Mouse (Mus musculus) heart, postnatal 10 days (tissue): Measurements from ENCODE around the gene BC034090. TPM values are rescaled to one million over a fixed set of nuclear protein-coding genes. Genes with fewer than 3 reads are reported as not detected.
"Not testable (repeated sequence)": the region's sequence is repeated elsewhere in the genome, so short reads cannot be mapped to it uniquely, and the experiment has no call there.

Source experiments
- DNase-seq, 2 experiments: peaks; one replicate each; pipeline ENCODE4 v3.0.0; 2021
- intact Hi-C: fragments of 180-260 bp; cut with DNase I; formaldehyde crosslinking; loops from one replicate; pipeline ENCODE4 v1.15.1; 2025
- total RNA-seq, 2 experiments: library from RNA; stranded (reverse); gene quantifications; 2 replicates each; pipeline ENCODE4 v1.2.3; 2021

BC034090 gene
- total RNA-seq, 2 experiments from 2014 or later, result 53.6 to 56.7 TPM

DNA sequence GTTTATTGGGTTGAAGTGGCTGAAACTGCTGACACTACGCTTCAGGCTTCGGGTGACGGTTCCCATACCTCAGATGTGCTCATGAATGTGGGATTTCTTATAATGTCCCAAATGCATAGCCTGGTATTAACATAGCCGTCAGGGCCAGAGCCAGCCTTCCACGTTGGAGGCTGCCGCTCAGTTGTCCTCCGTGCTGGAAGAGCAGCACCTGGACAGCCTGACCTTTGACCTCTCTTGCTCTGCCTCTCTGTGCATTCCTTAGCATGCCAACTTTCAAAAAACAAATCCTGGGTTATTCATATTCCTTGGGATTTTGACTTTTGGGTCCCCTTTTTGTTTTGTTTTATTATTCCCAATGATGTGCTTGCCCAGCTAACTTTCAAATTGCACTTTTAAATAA lies 41.1 kb downstream of the BC034090 start:
- DNase-seq, result no peak
- intact Hi-C loops, result loop anchor here (5.0 kb wide), 1 partner anchor 41 kb away; no protein-coding TSS in a partner anchor

DNA sequence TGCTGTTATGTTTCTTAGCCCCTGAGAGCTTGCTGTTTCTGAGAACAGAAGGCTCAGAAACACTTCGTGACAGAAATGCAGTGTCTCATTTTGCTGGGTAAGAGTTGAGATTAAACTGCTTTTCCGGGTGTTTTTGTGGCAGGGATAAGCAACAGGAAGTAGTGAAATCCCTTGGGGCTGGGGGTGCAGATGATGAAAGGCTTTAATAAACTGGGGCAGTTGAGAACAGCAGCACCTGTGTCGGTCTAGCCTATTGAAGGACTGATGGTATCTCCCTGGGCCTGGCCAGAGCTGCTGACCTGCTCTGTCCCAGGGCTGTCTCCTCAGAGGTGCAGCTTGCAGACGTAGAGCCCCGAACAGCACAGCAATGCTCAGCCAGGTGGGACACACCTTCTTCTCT lies 41.8 kb downstream of the BC034090 start:
- intact Hi-C loops, result loop anchor here (5.0 kb wide), 1 partner anchor 40 kb away; no protein-coding TSS in a partner anchor
- no peak for DNase-seq

DNA sequence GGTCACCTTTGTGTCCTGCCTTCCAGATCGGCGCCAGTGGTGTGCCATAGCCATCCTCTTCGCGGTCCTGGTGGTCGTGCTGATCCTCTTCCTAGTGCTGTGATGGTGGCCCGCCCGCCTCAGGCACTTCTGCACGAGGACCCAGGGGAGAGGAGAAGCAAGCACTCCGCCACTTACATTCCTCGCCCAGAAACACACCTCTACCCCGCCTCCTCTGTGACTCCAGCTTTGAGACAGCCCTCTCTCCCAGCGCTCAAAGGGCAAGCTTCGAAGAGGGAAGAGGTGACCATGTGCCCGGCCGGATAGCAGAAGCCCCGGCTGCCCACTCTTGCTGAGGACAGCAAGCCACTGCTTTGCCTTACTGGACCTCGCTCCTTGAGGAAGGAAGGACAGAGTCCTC lies 42.3 kb downstream of the BC034090 start:
- DNase-seq, result no peak
- intact Hi-C loops, result loop anchor here (5.0 kb wide), 1 partner anchor 40 kb away; no protein-coding TSS in a partner anchor

DNA sequence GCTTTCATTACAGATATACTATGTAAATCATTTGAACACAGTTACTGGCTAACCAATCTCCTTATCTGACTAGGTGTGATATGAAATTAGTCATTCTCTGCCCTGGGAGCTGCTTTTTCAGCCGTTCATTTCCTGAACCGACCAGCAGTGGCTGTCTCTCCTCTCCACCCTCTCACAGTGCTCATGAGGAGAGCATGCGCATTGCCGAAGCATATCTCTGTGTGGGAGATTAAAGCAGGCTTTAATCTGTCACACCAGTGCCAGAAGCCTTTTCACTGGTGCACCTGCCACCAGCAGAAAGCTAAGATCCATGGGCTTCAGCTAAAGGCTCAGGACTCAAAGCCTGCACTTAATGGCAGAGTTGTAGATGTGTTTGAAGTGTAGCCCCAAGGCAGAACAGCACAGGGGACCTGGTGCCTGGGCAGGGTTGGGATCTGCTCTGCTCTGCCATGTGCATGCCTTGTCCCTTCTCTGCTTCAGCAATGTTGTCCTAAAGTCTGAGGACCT lies 42.8 kb downstream of the BC034090 start:
- intact Hi-C loops, result loop anchor here (5.0 kb wide), 1 partner anchor 39 kb away; no protein-coding TSS in a partner anchor
- no peak for DNase-seq

DNA sequence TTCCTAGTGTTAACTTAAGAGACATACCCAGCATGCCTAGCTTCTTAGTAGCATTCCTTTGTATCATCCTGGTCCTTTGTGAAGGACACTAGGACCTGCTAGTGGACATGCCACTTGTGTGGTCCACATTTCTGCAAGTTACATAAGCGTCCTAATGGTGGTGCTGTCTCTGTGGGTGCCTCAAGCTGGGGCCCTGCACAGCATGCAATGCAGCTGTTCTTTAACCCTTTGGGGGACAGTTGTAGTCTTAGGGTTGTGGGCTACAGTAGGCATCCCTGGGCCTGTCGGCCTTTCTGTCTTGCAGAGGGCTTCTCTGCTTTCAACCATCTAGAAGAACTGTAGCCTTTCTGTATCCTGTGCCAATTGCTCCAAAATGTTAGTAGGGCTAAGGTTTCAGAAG lies 43.3 kb downstream of the BC034090 start:
- intact Hi-C loops, result loop anchor here (5.0 kb wide), 1 partner anchor 39 kb away; no protein-coding TSS in a partner anchor

DNA sequence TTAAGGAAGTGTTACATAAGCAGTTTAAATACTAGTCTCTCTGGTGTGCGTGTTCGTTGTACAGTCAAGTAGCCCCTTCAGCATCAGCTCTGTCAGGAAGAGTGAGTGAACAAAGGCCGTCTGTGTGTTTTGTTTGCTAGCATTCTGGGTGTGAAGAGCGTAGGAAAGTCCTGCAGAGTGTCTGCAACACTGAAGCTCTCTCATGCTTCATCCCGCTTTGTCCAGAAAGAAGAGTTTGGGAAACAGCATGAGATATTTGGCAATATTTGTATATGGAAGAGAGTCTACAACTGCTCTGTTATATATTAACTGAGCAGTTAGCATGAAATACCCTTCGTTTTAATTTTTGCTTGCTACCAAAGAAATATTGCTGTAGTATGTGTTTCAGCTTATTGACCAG lies 44.7 kb downstream of the BC034090 start:
- no peak for DNase-seq
- intact Hi-C loops, result no loop called here

More for the DNA sequence above, 43.3 kb downstream of the BC034090 start:
- DNase-seq, result no peak

DNA sequence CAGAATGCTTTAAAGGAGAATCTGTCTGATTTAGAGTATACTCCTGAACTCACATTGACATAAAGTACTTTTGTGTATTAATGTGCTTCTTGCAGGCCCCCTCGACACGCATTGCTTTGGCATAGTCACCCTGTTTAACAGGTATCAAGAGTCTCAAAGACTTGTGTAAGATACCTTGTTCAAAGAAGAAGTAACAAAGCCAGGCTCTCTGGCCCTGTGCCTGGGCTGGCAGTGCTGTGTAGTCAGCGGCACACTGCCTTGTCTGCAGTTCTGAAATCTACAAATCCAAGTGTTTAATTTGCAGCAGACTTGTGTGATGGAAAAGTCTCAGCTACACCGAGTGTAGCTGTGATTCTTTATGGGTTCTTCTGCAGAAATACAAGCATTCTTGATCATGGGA lies 47.6 kb downstream of the BC034090 start:
- DNase-seq, result no peak
- intact Hi-C loops, result no loop called here

DNA sequence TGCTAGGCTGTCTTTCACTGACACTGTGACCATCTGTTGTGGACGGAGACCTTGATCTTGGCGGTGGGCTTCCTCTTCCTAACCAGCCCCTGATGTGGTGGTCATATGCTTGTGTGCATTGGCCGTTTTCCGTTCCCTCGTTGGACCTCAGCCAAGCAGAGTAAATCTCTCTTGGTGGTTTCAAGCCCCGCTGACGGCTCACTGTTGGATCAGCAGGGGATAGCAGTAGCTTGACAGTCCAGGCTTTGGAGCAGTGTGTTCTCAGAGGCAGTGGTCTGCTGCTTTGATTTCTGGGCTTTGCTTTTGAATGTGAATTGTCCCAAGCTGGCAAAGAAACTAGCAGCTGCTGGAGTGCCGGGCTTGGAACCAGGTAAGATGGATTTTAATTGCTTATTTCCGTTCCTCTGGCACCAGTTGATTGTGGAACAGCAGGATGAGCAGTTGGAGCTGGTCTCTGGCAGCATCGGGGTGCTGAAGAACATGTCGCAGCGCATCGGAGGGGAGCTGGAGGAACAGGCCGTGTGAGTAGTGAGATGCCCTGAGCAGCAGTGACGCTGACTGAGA lies 51.4 kb downstream of the BC034090 start:
- DNase-seq, result no peak
- intact Hi-C loops, result no loop called here

DNA sequence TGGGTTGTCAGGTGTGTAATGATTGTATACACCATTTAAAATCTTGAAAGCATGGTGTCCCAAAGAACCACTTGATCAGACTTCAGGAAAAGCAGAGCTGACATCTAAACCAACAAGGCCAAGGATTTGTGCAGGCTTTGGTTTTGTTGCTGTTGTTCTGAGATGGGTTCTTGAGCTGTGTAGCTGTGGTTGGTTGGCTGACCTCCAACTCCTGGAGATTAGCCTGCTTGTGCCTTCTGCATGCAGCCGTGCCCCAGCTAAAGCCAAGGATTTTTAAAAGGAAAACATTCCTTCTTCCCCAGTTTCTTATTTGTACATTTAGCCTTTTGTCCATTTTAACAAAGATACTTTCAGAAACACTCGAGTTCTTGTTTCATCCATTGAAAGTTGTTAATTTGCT lies 52.6 kb downstream of the BC034090 start:
- DNase-seq, result peak in 1 of 2 experiments; percentile 31

DNA sequence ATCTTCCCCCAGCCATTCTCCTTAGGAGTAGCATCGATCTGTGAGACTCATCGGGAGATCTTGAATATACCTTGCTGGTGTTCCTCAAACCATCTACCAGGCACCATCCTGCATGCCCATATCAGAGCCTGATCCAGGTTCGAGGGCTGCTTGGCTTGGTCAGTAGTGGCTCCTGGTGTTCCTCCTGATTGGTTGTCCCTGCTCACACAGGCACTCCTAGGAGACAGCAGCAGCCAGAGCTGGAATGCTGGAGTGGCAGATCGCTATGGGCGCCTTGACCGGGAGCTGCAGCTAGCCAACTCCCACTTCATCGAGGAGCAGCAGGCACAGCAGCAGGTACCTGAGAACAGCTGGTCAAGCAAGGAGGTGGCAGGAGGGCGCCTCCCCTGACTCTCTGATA lies 53.0 kb downstream of the BC034090 start:
- intact Hi-C loops, result no loop called here
- DNase-seq, result no peak

More for the DNA sequence above, 52.6 kb downstream of the BC034090 start:
- intact Hi-C loops, result no loop called here

DNA sequence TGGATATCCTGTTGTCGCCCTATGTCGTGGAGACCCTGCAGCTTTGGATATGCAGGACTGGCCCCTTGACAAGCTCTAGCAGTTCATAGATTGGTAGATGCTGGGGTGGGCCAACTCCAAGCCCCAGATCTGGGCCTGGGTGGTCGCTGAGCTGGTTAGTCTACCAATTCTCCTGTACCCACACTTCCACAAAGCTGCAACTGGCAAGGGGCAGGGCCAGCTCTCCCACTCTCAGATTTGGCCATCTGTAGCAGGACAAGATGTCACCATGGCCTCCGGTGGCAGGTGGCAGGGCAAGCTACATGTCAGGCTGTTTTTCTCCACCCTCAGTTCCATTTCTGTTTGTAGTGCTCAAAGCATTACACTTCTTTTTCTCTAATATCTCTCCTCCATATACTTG lies 55.6 kb downstream of the BC034090 start:
- intact Hi-C loops, result no loop called here
- no peak for DNase-seq

DNA sequence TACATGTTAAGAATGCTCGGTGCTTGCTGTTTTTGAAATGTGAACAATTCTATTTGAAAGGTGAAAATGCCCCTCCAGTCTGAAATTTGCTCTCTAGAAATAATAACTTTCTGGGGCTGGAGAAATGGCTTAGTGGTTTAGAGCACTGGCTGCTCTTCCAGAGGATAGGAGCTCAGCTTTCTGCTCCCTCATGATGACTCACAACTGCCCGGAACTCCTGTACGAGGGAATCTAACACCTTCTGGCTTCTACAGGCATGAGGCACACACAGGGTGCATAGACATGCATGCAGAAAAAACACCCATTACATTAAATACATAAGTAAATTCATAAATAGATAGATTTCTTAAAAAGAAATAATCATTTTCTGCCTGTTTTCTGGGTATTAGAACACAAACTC lies 60.1 kb downstream of the BC034090 start:
- no peak for DNase-seq
- intact Hi-C loops, result no loop called here

DNA sequence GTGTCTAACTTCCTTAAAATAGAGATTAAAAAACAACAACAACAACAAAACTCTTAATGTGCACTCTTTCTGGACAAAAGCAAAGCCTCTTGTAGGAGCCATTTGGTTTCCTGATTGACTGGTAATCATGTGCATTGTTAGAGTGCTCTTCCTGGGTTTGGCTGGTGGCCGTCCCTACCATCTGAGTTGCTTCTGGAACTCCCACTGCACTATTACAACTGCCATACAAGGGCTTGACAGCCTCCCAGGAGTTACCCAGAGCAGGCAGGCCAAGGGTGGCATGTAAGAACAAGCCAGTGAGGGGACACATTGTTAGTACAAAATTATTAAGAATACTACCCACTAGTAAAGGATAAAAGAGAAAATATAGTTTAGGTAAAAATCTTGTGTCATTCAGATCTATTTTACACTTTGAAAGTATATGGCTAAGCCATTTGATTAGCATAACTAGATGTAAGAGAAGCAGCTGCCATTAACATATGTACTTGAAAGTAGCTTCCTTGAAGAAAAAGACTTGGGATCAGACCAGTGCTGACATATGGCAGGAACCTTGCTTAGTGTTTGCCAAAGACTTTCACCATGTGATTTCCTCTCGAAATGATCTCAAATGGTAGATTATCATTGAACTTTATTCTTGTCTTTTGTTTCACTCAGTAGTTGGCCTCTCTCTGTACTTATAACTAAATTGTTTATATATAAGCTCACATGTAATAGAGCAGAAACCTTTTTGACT lies 65.9 kb downstream of the BC034090 start:
- no peak for DNase-seq
- intact Hi-C loops, result no loop called here

DNA sequence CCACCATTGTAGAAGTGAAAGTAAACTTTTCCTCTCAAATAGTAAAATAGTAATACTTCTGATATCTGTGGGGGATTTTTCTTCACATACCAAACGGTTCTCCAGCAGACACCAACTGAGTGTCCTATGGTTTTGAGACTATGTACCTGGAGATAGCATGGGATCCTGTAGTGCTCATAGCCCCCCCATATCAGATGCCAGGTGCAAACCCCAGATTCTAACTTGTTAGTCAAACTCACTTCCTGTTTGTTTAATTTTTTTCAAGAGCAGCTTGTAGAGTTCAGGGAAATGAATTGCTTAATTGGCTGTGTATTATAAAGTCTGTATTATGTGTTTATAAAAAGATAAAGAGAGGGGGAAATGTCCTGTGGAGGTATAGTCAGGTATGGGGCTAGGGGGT lies 69.8 kb downstream of the BC034090 start:
- no peak for DNase-seq
- intact Hi-C loops, result no loop called here

DNA sequence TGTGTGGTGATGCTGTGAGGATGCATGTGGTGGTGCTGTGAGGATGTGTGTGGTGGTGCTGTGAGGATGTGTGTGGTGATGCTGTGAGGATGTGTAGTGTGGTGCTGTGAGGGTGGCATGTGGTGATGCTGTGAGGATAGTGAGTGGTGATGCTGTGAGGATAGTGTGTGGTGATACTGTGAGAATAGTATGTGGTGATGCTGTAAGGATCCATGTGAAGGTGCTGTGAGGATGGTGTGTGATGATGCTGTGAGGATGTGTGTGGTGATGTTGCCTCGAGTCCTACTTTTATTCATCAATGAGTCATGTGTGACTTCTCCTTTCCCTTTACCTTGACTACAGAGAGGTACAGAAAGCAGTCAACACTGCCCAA lies 70.6 kb downstream of the BC034090 start:
- DNase-seq, intact Hi-C loops: not testable (repeated sequence)

DNA sequence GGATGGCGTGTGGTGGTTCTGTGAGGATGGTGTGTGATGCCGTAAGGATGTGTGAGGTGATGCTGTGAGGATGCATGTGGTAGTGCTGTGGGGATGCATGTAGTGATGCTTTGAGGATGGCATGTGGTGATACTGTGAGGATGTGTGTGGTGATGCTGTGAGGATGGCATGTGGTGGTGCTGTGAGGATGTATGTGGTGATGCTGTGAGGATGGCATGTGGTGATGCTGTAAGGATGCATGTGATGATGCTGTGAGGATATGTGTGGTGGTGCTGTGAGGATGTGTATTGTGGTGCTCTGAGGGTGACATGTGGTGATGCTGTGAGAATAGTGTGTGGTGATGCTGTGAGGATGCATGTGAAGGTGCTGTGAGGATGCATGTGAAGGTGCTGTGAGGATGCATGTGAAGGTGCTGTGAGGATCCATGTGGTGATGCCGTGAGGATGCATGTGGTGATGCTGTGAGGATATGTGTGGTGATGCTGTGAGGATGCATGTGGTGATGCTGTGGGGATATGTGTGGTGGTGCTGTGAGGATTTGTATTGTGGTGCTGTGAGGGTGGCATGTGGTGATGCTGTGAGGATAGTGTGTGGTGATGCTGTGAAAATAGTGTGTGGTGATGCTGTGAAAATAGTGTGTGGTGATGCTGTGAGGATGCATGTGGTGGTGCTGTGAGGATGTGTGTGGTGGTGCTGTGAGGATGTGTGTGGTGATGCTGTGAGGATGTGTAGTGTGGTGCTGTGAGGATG lies 71.2 kb downstream of the BC034090 start:
- intact Hi-C loops, result no loop called here
- DNase-seq, result no peak

DNA sequence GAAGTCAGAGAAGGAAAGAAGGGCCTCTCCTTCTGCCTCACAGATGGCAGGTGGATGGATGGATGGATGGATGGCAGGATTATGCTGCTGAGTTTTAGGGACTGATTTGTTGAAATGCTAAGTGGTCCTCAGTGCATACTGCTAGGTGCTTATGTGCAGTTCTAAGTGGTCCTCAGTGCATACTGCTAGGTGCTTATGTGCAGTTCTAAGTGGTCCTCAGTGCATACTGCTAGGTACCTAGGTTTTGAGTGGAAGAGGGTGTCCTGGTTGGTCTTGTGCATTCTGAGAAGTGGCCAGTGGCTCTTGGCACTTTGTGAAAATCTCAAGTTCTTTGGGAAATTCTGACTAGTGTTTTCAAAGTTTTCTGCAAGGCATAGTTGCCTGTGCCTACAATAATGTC lies 74.3 kb downstream of the BC034090 start:
- DNase-seq, result no peak
- intact Hi-C loops, result no loop called here

DNA sequence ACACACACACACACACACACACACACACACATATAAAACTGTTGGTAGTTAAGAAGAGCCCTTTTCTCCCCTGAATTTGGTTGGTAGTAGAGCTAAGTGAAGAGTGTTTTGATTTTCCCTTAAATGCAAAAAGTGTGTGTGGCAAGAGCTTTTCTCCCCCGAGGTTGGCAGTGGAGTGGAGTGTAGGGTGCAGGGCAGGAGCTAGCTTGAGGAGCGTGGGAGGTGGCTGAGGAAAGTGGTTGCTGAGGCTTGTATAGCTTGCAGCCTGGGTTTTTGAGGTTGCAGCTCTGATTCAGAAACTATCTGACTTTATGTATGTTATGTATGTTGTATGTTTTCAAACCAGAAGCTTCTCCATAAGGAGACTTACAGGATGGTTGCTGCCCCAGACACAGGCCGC lies 76.8 kb downstream of the BC034090 start:
- intact Hi-C loops, result no loop called here
- no peak for DNase-seq
